Mouse (Mus musculus) MEL (cell line): ENCODE results near the gene Arl15. TPM values are rescaled to one million over a fixed set of nuclear protein-coding genes. Genes with fewer than 3 reads are reported as not detected.

Experiments used
- DNase-seq: peaks from one replicate; pipeline ENCODE4 v3.0.0; 2011; ENCODE audit warnings: low read depth, low spot score
- H3K27ac ChIP-seq: 2 replicates; pipeline ENCODE4 v1.5.1; 2012; ENCODE audit warnings: low read depth, mild to moderate bottlenecking, control low read depth, low read length, moderate library complexity; ENCODE audit not compliant: control insufficient read depth
- H3K27me3 ChIP-seq, 2 experiments: fragments of 150-350 bp in 1 of 2; sonication (generic) in 1 of 2; 2 replicates each; pipeline ENCODE4 v1.6.1; 2012; ENCODE audit warnings: low read length in 2 of 2, mild to moderate bottlenecking in 2 of 2, improper control_type of control experiment in 1 of 2, moderate library complexity in 1 of 2; ENCODE audit not compliant: insufficient read depth in 2 of 2, control insufficient read depth in 1 of 2
- H3K36me3 ChIP-seq, 2 experiments: 2 replicates each; pipeline ENCODE4 v1.6.1; 2012 to 2014; ENCODE audit warnings: low read length in 2 of 2, improper control_type of control experiment in 1 of 2, inconsistent platforms in 1 of 2, mild to moderate bottlenecking in 1 of 2; ENCODE audit not compliant: insufficient read depth in 2 of 2, control insufficient read depth in 1 of 2
- H3K4me1 ChIP-seq, 2 experiments: fragments of 150-350 bp in 1 of 2; sonication (generic) in 1 of 2; 2 replicates each; pipeline ENCODE4 v1.6.1; 2012; ENCODE audit warnings: low read length in 2 of 2, improper control_type of control experiment in 1 of 2, mild to moderate bottlenecking in 1 of 2; ENCODE audit not compliant: insufficient read depth in 2 of 2, control insufficient read depth in 1 of 2
- H3K4me3 ChIP-seq, 2 experiments: fragments of 150-350 bp in 1 of 2; sonication (generic) in 1 of 2; 2 replicates each; pipeline ENCODE4 v1.5.1; 2012; ENCODE audit warnings: low read depth in 2 of 2, low read length in 2 of 2, mild to moderate bottlenecking in 2 of 2, moderate library complexity in 2 of 2, control low read depth in 1 of 2, improper control_type of control experiment in 1 of 2; ENCODE audit not compliant: control insufficient read depth in 1 of 2, insufficient read depth in 1 of 2
- H3K79me2 ChIP-seq: 2 replicates; pipeline ENCODE4 v1.6.1; 2012; ENCODE audit warnings: mild to moderate bottlenecking, low read length, moderate library complexity; ENCODE audit not compliant: control insufficient read depth, poor library complexity, insufficient read depth
- H3K9ac ChIP-seq: 2 replicates; pipeline ENCODE4 v1.6.1; 2012; ENCODE audit warnings: low read depth, mild to moderate bottlenecking, control low read depth, low read length, moderate library complexity; ENCODE audit not compliant: control insufficient read depth, poor library complexity, severe bottlenecking
- H3K9me3 ChIP-seq: fragments of 150-350 bp; sonication (generic); replicated peaks from 2 replicates; pipeline ENCODE4 v1.6.1; 2012; ENCODE audit warnings: mild to moderate bottlenecking, low read length, improper control_type of control experiment, moderate library complexity; ENCODE audit not compliant: insufficient read depth
- BHLHE40 ChIP-seq: IDR thresholded peaks from 2 replicates; pipeline ENCODE4 v1.6.1; 2012; ENCODE audit warnings: low read depth, mild to moderate bottlenecking, inconsistent platforms, low read length, improper control_type of control experiment, borderline replicate concordance
- CHD1 ChIP-seq: IDR thresholded peaks from 2 replicates; pipeline ENCODE4 v1.6.1; 2012; ENCODE audit warnings: low read depth, mild to moderate bottlenecking, inconsistent platforms, low read length, improper control_type of control experiment
- CTCF ChIP-seq, 3 experiments: IDR thresholded peaks in 2 of 3; conservative IDR thresholded peaks in 1 of 3; 2 replicates each; pipeline ENCODE4 v1.5.1; 2011 to 2012; ENCODE audit warnings: low read length in 3 of 3, low read depth in 2 of 3, mild to moderate bottlenecking in 2 of 3, improper control_type of control experiment in 1 of 3, inconsistent platforms in 1 of 3, mixed read lengths in 1 of 3, moderate library complexity in 1 of 3; ENCODE audit not compliant: control insufficient read depth in 1 of 3, insufficient read depth in 1 of 3, poor library complexity in 1 of 3, severe bottlenecking in 1 of 3
- EP300 ChIP-seq, 2 experiments: IDR thresholded peaks; 2 replicates each; pipeline ENCODE4 v1.6.1; 2011; ENCODE audit warnings: improper control_type of control experiment in 2 of 2, low read length in 2 of 2, low read depth in 1 of 2, mild to moderate bottlenecking in 1 of 2
- GABPA ChIP-seq: IDR thresholded peaks from 2 replicates; pipeline ENCODE4 v1.6.1; 2012; ENCODE audit warnings: low read depth, mild to moderate bottlenecking, inconsistent platforms, low read length, improper control_type of control experiment, moderate library complexity
- GATA1 ChIP-seq: IDR thresholded peaks from 2 replicates; pipeline ENCODE4 v1.6.1; 2011; ENCODE audit warnings: low read depth, low read length, improper control_type of control experiment
- RAD21 ChIP-seq: IDR thresholded peaks from 2 replicates; pipeline ENCODE4 v1.6.1; 2011; ENCODE audit warnings: mild to moderate bottlenecking, low read depth, low read length, improper control_type of control experiment
- RCOR1 ChIP-seq: IDR thresholded peaks from 2 replicates; pipeline ENCODE4 v1.6.1; 2012; ENCODE audit warnings: low read depth, mild to moderate bottlenecking, inconsistent platforms, low read length, improper control_type of control experiment
- SIN3A ChIP-seq: IDR thresholded peaks from 2 replicates; pipeline ENCODE4 v1.6.1; 2012; ENCODE audit warnings: low read length, improper control_type of control experiment, inconsistent platforms
- SMC3 ChIP-seq: IDR thresholded peaks from 2 replicates; pipeline ENCODE4 v1.6.1; 2011; ENCODE audit warnings: low read depth, low read length, improper control_type of control experiment
- UBTF ChIP-seq: IDR thresholded peaks from 2 replicates; pipeline ENCODE4 v1.6.1; 2012; ENCODE audit warnings: low read depth, mild to moderate bottlenecking, inconsistent platforms, low read length, improper control_type of control experiment, moderate library complexity, borderline replicate concordance; ENCODE audit not compliant: insufficient read depth
- USF1 ChIP-seq: IDR thresholded peaks from 2 replicates; pipeline ENCODE4 v1.6.1; 2014; ENCODE audit warnings: low read depth, mild to moderate bottlenecking, inconsistent platforms, low read length, improper control_type of control experiment, moderate library complexity
- ZC3H11A ChIP-seq: IDR thresholded peaks from 2 replicates; pipeline ENCODE4 v1.6.1; 2012; ENCODE audit warnings: low read depth, mild to moderate bottlenecking, inconsistent platforms, low read length, improper control_type of control experiment
- ZKSCAN1 ChIP-seq: IDR thresholded peaks from 2 replicates; pipeline ENCODE4 v1.6.1; 2012; ENCODE audit warnings: low read depth, mild to moderate bottlenecking, inconsistent platforms, low read length, improper control_type of control experiment, moderate library complexity
- ZNF384 ChIP-seq: IDR thresholded peaks from 2 replicates; pipeline ENCODE4 v1.6.1; 2012; ENCODE audit warnings: low read depth, mild to moderate bottlenecking, inconsistent platforms, low read length, improper control_type of control experiment
- polyA plus RNA-seq, 2 experiments: library from polyadenylated mRNA; stranded (reverse) in 1 of 2; unstranded in 1 of 2; fragments of >175 nt in 1 of 2; fragments of >200 nt in 1 of 2; gene quantifications; 2 replicates each; pipeline versions ENCODE4 v1.2.1 to v1.2.4; 2012; ENCODE audit warnings: low replicate concordance in 2 of 2, low read depth in 1 of 2; ENCODE audit not compliant: insufficient read length in 2 of 2, insufficient read depth in 1 of 2, missing spikeins in 1 of 2
- total RNA-seq: library from RNA; depleted of rRNA; stranded (reverse); fragments of 300-350 nt; gene quantifications from 2 replicates; pipeline ENCODE4 v1.2.3, GENCODE M21; 2012

The Arl15 gene
- total and polyA plus RNA-seq, 3 experiments: 3.6 to 5.8 TPM; not detected in 1

- DNase-seq: peak; percentile 13
- Histone ChIP-seq H3K27me3 (no peaks in the 10 kb centered on the region), H3K4me1 (peaks cover 0 to 4% of the 10 kb centered on the region in 2 experiments; a peak in 2 of 4 replicates), H3K27ac (no peak overlapping the region), H3K9ac (no peak overlapping the region), H3K9me3 (no peaks in the 10 kb centered on the region), H3K36me3 (no peaks in the 10 kb centered on the region), H3K4me3 (no peak overlapping the region), H3K79me2 (no peaks in the 10 kb centered on the region)
- TF ChIP-seq ZNF384: peak; percentile 68
- no peak for TF ChIP-seq RCOR1
Measured at GRCm38 (mm10) chr13:113875724-113876123, 81.4 kb downstream of the Arl15 start.

GRCm38 (mm10) chr13:113877420-113877819 is 83.1 kb downstream of the Arl15 start:
- Histone ChIP-seq H3K36me3 (no peaks in the 10 kb centered on the region), H3K27ac (no peak overlapping the region), H3K9me3 (no peaks in the 10 kb centered on the region), H3K79me2 (no peaks in the 10 kb centered on the region), H3K4me1 (no peaks in the 10 kb centered on the region), H3K4me3 (no peak overlapping the region), H3K9ac (no peak overlapping the region), H3K27me3 (no peaks in the 10 kb centered on the region)
- TF ChIP-seq RAD21 (peak; percentile 99), SMC3 (peak; percentile 92), EP300 (IDR thresholded peaks at IDR 0.05; ENCODE audit: low read depth in 1 of 2, low read length in 2 of 2) (no peak), USF1 (no peak), SIN3A (0 out of 2 replicates have a peak, but pooled peaks have one; percentile 20), CTCF (IDR thresholded peaks at IDR 0.05 in 2 of 3, conservative IDR thresholded peaks at IDR 0.05 in 1 of 3; ENCODE audit: control insufficient read depth in 1 of 3, insufficient read depth in 1 of 3, low read depth in 2 of 3, low read length in 3 of 3, poor library complexity in 1 of 3, severe bottlenecking in 1 of 3) (peak; percentile 86 to 93 (median 86)), ZKSCAN1 (no peak), ZC3H11A (peak; percentile 90), GABPA (no peak), BHLHE40 (0 out of 2 replicates have a peak, but pooled peaks have one; percentile 26)
- peak; percentile 75 for DNase-seq

- no peak overlapping the region for H3K4me3 ChIP-seq
- TF ChIP-seq CHD1 (no peak), GATA1 (no peak), UBTF (no peak), ZKSCAN1 (no peak)
Measured at GRCm38 (mm10) chr13:113878571-113878970, 84.3 kb downstream of the Arl15 start.

More at GRCm38 (mm10) chr13:113878571-113878970, 84.3 kb downstream of the Arl15 start:
- H3K9ac ChIP-seq: no peak overlapping the region
- no peak overlapping the region for H3K27ac ChIP-seq
- no peaks in the 10 kb centered on the region for H3K9me3 ChIP-seq
- DNase-seq: no peak
- no peaks in the 10 kb centered on the region for H3K36me3 ChIP-seq
- H3K4me1 ChIP-seq: no peaks in the 10 kb centered on the region
- H3K79me2 ChIP-seq: no peaks in the 10 kb centered on the region
- H3K27me3 ChIP-seq: no peaks in the 10 kb centered on the region
